8 mouse cellular contexts compared by ENCODE assay signal in the genomic region with DNA sequence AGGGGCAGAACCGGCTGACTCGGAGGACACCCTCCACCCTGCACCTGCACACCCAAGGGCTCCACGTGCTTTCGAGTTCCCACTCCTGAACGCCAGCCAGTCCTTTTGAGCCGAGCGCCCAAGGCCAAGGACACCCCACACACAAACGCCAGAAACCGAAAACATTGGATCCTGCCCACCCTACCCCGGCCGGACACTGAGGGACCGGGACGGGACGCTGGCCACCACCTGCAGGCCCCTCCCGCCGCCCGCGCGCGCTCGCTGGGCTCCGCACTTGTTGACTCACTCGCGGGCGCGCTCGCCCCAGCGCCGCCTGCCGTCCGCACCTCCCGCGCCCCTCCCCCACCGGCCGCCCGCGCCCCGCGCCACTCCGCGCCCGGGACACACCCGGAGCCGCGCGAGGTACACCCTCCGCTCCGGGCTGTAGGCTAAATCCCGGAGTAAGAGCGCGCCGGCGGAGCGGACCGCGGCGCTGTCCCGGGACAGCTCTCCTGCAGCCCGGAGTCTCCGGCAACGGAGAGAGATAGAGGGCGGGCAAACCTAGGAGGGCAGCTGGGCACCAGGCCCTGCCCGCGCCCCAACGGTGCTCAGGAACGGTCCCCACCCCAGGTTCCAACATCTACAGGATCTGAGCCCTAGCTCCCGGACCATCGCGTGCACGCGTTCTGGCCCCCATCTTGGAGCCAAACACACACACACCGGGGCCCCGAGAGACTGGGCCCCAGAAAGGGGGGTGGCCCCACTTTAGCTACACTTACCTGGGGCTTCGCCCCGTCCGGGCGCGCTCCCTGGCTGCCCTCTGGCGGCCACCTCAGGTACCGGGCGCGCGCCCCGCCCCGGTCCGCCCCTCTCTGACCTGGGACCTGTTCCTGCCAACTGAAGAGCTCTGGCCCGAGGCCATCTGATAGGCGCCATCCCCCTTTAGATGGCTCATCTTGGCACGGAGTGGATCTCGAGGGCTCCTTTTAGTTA. TPM values are rescaled to one million over a fixed set of nuclear protein-coding genes. Genes with fewer than 3 reads are reported as not detected.
DNase-seq lines count a peak whose midpoint lies in the region; ATAC-seq and TF ChIP-seq lines count a peak whose summit lies in the region.

No protein-coding gene starts in this region.

- H3K4me1 ChIP-seq in cortical plate, adult 2 months (ENCODE audit: control insufficient read depth, insufficient read depth, low read length), result no peaks in the 10 kb centered on the region
- H3K4me1 ChIP-seq in hindbrain, postnatal 0 days (ENCODE audit: insufficient read depth, low read length), result peaks cover 6% of the 10 kb centered on the region
- H3K4me1 ChIP-seq in midbrain, embryonic 10.5 days, result peaks cover 67% of the 10 kb centered on the region

- H3K27me3 ChIP-seq in hindbrain, postnatal 0 days (ENCODE audit: insufficient read depth, low read length), result no peaks in the 10 kb centered on the region
- peaks cover 77% of the 10 kb centered on the region for H3K27me3 ChIP-seq in midbrain, embryonic 10.5 days (ENCODE audit: low read depth, poor library complexity, severe bottlenecking)

- ATAC-seq in activated CD4-positive, CD25-positive, alpha-beta regulatory T cell, adult 4 months, result peak; percentile 86
- ATAC-seq in hindbrain, postnatal 0 days, result peak; percentile 69; the same call in 1 of the 2 replicates

- WGBS in hindbrain, postnatal 0 days, result under 1% methylated on average over 83 of the region's 90 CpGs
- WGBS in midbrain, embryonic 10.5 days, result under 1% methylated on average over 85 of the region's 90 CpGs

- peak overlapping the region; percentile 42 for H3K4me3 ChIP-seq in cortical plate, adult 2 months (ENCODE audit: insufficient read depth, low read length)
- peak overlapping the region; percentile 45 for H3K4me3 ChIP-seq in hindbrain, postnatal 0 days (ENCODE audit: low read length)
- H3K4me3 ChIP-seq in midbrain, embryonic 10.5 days, result peak overlapping the region; percentile 76

- no peaks in the 10 kb centered on the region for H3K9me3 ChIP-seq in hindbrain, postnatal 0 days (ENCODE audit: low read length)
- no peaks in the 10 kb centered on the region for H3K9me3 ChIP-seq in midbrain, embryonic 10.5 days (replicated peaks)

- peak; percentile 81 for DNase-seq in gastrocnemius, postnatal 10 days
- DNase-seq in hindbrain, postnatal 0 days (ENCODE audit: low spot score), result peak; percentile 66
- DNase-seq in left cerebral cortex, postnatal 36 days (ENCODE audit: low spot score in 2 of 2), result peak; percentile 54 to 59
- peak; percentile 70 for DNase-seq in midbrain, embryonic 10.5 days (ENCODE audit: low spot score)
- DNase-seq in right cerebral cortex, postnatal 25 days, result peak; percentile 73
- DNase-seq in urinary bladder, postnatal 4 days (ENCODE audit: low spot score in 2 of 2), result peak; percentile 73 to 80

- H3K36me3 ChIP-seq in hindbrain, postnatal 0 days (ENCODE audit: insufficient read depth, low read length), result no peaks in the 10 kb centered on the region
- H3K36me3 ChIP-seq in midbrain, embryonic 10.5 days, result no peaks in the 10 kb centered on the region

- 0 out of 2 replicates have a peak, but pooled peaks have one; percentile 17 for TF ChIP-seq CTCF in cortical plate, adult 2 months (IDR thresholded peaks at IDR 0.05; ENCODE audit: extremely low read depth, insufficient read depth, low read length)
- peak; percentile 56 for TF ChIP-seq CTCF in hindbrain, postnatal 0 days (IDR thresholded peaks at IDR 0.05; ENCODE audit: low read depth)

- peak overlapping the region; percentile 68 for H3K4me2 ChIP-seq in hindbrain, postnatal 0 days (ENCODE audit: low read depth, low read length)

- H3K9ac ChIP-seq in hindbrain, postnatal 0 days (replicated peaks; ENCODE audit: low read length), result peak overlapping the region; percentile 45

- TF ChIP-seq POLR2A in cortical plate, adult 2 months (IDR thresholded peaks at IDR 0.05; ENCODE audit: extremely low read depth, insufficient read depth, low read length), result no peak

- H3K27ac ChIP-seq in cortical plate, adult 2 months (ENCODE audit: insufficient read depth, low read length), result no peak overlapping the region
- H3K27ac ChIP-seq in hindbrain, postnatal 0 days, result peak overlapping the region; percentile 20; the same call in 1 of the 2 replicates
- H3K27ac ChIP-seq in midbrain, embryonic 10.5 days (replicated peaks), result peak overlapping the region; percentile 84

- intact Hi-C loops in left cerebral cortex, postnatal 36 days (cut with DNase I), result loop anchor here (2.0 to 5.0 kb wide), 4 partner anchors 52 to 184 kb away; a partner anchor contains a TSS

RNA-seq across cellular contexts. Expression of a gene that starts 28.5 kb away (rescaled TPM):
- 1 to 10 TPM; 5.9 to 8.0 TPM for polyA plus RNA-seq in activated CD4-positive, CD25-positive, alpha-beta regulatory T cell, adult 4 months (2017; shearing (Covaris generic))
- polyA plus RNA-seq in cortical plate, adult 2 months (2012; rRNA removed), result 1.7 and 2.5 TPM in 2 replicates
- 1 to 10 TPM; 4.4 to 5.3 TPM for total RNA-seq in gastrocnemius, postnatal 10 days (2021)
- total RNA-seq in hindbrain, postnatal 0 days (2014; rRNA removed), result 2.0 and 3.1 TPM in 2 replicates
- polyA plus RNA-seq in hindbrain, postnatal 0 days (2015; fragmentation: Nextera tagmentation; extraction: Ambion mirVana), result 2.5 and 3.3 TPM in 2 replicates
- 1 to 10 TPM; 2.0 to 4.3 TPM for total RNA-seq in left cerebral cortex, postnatal 36 days (2021)
- 1.1 TPM in 2 replicates for polyA plus RNA-seq in midbrain, embryonic 10.5 days (2016; fragmentation: Nextera tagmentation; extraction: Ambion mirVana)

RNA-seq across cellular contexts. Expression of a gene that starts 33.0 kb away (rescaled TPM):
- polyA plus RNA-seq in activated CD4-positive, CD25-positive, alpha-beta regulatory T cell, adult 4 months (2017; shearing (Covaris generic)), result under 1 TPM in 1 of 2 experiments, not detected in 1; 0.37 TPM
- 9.3 and 10.0 TPM in 2 replicates for polyA plus RNA-seq in cortical plate, adult 2 months (2012; rRNA removed)
- total RNA-seq in gastrocnemius, postnatal 10 days (2021), result not detected
- total RNA-seq in hindbrain, postnatal 0 days (2014; rRNA removed), result 2.5 and 4.8 TPM in 2 replicates
- polyA plus RNA-seq in hindbrain, postnatal 0 days (2015; fragmentation: Nextera tagmentation; extraction: Ambion mirVana), result 6.2 and 6.3 TPM in 2 replicates
- total RNA-seq in left cerebral cortex, postnatal 36 days (2021), result 1 to 10 TPM; 3.4 to 6.4 TPM
- 0.12 TPM in 1 of 2 replicates, not detected in the other for polyA plus RNA-seq in midbrain, embryonic 10.5 days (2016; fragmentation: Nextera tagmentation; extraction: Ambion mirVana)
